Mouse (Mus musculus): ENCODE results near the gene Rcc1. TPM values are rescaled to one million over a fixed set of nuclear protein-coding genes. Genes with fewer than 3 reads are reported as not detected.

The Rcc1 gene
- total RNA-seq (2021) = 10 to 100 TPM; 12.4 to 16.9 TPM
- 4.3 TPM in 2 replicates for polyA plus RNA-seq (2012; rRNA removed)
- long read RNA-seq, transcript Rcc1-202 (10 exons, 2,285 nt) = major isoform, 7 of 14 reads
- long read RNA-seq, partial matches to known transcripts = 0 of 14 reads
- long read RNA-seq, other reads (novel, unspliced or antisense) = 4 of 14 reads

GRCm38 (mm10) chr4:132353481-132353885, at the start of gene Rcc1:
Gene Rcc1 (minus strand): TSS chr4:132353605.
- DNase-seq = peak; percentile 94

- no peak for DNase-seq
These were observed 47.6 kb upstream of the Rcc1 start for GRCm38 (mm10) chr4:132401016-132401415.

- no peak for DNase-seq
These were observed 45.5 kb upstream of the Rcc1 start for GRCm38 (mm10) chr4:132398863-132399262.

DNA sequence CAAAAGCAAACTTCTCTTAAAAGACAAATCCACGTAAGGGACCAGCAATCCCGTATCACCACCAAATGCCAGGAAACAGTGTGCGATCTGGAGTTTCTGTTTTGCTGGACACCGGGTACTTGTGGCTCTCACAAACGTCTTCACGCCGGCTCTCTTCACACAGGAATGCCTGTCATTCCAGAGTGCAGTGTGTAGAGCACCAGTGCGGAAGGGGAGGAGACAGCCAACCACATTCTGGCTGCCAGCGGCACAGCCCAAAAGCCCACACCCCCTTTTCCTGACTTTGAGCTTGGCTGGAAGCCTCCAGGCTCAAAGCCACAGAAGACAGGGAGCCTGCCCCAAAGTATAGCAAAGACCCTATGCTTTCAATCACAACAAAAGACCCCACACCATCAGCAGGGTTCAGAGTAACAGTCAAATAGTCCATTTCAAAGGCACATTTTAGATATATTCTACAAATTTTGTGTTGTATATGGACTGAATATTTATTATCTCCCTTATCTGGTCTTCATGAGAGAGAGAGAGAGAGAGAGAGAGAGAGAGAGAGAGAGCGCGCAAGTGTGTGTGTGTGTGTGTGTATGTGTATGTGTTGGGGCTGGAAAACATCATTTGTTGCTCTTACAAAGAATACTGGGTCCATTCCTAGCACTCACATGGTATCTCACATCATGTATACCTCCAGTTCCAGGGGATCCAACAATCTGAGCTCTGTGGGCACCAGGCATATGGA, 44.8 kb upstream of the Rcc1 start:
- peak; percentile 91 for DNase-seq

DNA sequence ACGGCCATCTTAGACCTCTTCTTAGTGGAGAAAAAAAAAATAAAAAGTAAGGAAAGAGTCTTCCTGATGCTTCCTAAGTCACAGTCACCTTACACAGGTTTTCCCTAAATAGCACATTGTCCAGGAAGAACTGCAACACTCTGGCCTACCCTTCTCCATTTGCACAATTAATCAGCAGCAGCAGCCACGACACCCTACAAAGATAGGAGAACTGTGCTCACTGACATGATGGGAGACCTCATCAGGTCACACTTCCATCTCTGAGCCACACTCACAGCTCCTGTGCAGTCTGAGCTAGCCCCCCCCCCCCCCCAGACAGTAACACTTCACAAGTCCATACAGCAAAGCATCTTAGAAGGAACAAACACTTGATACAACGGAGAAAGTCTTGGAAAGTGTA, 43.7 kb upstream of the Rcc1 start:
- no peak for DNase-seq

DNA sequence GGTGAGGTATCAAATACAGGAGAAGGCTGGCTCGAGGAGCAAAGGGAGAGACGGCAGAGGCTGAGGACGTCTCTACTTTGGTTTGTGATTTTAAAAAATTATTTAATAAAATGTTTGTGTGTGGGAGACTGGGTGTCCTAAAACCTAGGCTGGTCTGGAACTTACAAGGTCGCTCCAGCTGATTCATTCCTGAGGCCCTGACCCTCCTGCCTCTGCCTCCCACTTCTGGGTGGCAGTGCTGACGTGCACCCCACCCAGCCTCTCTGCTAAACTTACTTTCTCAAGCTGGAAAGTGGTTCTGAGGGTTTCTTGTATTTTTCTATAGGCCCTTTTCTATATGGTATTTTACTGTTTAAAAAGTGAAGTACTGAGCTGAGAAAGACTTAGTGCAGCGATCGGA, 42.8 kb upstream of the Rcc1 start:
- peak; percentile 81 for DNase-seq

- DNase-seq = no peak
These were observed 37.8 kb upstream of the Rcc1 start for GRCm38 (mm10) chr4:132391063-132391740.

DNA sequence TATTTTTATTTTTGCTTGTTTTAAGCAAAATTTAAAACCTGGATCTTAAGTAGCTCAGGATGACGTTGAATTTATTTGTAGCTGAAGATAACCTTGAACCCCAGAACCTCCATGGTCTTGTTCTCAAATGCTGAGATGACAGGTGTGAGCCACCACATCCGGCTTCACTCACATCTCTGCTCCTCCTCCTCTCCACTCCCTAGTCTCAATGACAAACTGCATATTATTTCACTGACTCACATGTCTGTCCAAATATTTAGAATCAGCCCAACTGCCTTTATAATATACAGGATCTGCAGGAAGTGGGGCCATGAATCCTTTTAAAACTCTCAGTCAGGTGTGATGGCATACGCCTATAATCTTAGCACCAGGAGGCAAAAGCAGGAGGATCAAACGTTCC, 35.9 kb upstream of the Rcc1 start:
- DNase-seq = no peak

DNA sequence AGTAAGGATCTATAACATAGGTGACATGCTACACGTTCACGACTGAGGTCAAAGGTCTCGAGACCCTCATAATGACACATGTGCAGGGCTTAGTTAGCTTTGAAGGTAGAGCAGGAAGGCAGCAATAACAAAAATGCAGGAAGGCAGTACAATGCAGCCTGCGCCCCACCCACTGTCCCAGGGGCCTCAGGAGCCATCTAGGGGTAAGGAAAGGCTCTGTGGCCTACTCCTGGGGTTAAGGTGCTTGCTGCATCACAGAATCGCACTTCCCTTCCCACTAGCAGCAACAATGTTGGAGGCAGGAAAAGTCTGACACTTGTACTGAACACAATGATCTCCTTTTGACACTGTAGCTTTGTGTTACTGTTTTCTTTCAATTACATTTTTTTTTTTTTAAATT, 34.2 kb upstream of the Rcc1 start:
- no peak for DNase-seq

GRCm38 (mm10) chr4:132386846-132387245, 33.4 kb upstream of the Rcc1 start:
- DNase-seq = no peak

DNA sequence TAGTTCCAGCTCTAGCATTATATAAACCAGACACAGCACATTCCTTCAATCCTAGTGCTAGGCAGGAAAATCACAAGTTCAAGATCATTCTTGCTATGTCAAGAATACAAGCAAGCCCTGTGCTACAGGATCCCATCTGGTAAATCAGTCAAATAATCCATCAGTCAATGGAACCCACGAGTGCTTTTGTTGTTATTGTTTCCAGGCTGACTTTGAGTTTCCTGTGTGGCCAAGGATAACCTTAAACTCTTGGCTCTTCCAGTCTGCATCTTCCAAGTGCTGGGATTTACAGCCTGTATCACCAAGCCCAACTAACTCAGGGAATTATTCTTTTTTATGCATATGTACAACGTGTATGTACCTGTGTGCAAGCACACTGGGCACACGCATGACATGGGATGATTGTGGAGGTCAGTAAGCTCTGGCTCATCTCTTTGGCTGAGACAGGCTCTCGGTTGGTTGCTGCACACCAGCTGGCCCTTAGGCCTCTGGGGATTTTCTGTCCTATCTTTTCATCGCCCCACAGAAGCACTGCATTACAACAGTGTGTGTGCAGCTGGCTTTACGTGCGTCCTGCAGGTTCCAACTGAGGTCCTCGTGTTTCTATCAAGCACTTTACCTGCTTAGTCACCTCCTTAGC, 32.5 kb upstream of the Rcc1 start:
- DNase-seq = no peak

GRCm38 (mm10) chr4:132383455-132383854, 30.1 kb upstream of the Rcc1 start:
- DNase-seq = no peak

GRCm38 (mm10) chr4:132382296-132382695, 28.9 kb upstream of the Rcc1 start:
- DNase-seq = no peak

DNA sequence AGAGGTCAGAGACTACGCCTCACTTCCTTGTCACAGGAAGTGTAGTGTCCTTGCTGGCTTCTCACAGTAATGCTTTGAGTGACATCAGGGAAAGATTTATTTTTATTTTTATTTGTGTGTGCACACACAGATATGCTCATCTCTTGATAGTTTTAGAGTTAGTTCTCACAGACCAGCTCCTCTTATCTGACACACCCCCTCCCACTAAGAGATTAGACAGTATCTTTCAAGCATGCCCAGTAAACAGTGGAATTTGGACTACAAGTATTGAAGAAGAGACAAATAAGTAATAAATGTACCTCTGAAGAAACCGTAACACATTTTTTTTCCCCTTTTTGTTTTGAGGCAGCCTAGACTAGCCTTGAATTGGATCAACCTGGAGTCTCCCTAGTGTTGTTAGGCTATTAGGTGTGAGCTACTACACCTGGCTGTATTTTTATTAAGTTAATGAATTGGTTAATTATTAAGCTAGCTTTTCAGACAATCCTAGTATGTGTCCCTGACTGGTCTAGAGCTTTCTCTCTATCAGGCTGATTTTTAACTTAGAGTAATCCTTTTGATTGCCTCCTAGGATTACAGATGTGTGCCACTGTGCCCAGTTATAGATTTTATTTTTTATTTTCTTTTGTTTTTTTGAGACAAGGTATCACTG, 27.7 kb upstream of the Rcc1 start:
- DNase-seq = no peak

DNA sequence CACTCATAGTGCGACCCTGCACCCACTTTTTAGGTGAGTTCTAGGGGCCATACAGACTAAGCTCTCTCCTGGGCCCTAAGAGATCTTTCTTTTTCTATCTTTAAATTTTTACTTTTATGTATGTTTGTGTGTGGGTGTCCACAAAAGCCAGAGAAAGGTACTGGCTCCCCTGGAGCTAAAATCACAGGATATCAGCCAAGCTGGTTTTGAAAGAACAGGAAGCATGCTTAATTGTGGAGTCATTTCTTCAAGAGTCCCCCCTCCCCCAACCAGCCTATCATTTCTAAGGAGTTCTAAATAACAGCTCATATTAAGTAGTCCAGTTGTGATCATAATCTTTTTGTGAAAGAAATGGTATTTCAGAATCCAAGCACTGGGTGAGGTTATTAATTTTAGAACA, 20.4 kb upstream of the Rcc1 start:
- DNase-seq = no peak

DNA sequence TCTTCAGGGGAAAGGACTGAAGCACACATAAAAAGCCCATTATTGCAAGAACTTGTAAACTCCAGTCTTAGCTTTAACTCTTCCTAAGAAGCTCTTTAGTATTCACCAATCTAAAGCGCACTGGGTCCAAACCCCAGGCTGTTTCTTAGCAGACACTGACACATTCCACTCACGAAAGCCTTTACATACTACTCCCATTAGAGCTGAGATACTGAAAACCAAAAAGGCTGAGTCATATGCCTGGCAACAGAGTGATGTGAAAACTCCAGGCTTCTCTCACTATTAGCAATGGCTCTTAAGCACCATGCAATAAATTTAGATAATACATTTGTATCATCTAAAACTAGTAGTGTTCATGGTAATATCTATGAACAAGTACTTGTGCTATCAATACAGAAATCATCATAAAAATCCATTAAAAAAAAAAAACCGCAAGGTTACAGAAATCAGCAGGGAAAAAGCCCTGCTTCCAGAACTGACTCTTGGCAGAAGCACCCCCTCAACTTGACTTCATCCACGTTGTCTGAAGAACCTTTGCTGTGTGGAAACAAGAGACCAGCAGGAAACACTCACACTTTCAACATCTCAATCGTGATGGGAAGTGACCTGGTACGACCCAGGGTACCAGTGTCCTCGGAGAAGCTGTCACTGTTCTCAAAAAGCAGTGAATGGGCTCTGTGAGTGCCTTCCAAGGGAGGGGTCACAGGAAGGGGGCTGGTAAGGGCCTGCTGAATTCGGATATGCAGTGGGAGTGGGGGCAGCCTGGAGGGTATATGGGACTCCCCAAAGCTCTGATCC, 16.7 kb upstream of the Rcc1 start:
- no peak for DNase-seq

DNA sequence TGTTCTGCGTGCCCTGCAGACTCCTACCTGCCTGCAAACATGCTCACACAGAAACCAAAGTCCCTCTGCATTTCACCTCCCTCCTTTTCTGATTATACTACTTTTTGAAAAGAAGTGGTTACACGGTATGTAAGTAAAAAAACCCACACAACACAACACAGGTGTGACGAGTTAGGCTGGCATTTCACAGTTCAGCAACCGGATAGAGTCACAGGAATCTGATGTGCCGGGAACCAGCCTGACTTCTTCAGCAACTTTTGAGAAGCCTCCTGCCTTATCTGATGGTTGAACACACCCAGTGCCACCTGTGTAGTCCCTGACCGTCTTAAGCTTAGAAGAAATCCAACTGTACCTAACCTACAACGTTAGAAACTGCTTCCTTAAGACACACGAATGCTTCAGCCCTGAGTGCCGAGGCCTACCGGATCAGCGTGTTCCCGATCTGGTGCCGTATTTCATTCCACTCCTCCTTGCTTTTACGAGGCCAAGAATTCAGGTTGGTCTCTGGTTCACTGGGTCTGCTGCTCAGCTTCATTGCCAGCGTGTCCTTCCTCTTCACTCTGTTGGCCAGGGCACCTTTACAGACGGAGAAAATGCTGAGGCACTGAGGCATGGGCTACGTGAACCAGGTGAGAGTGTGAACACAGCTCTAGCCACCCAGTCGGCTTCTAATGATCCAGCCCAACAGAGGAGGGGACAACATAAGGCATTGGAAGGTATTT, 14.2 kb upstream of the Rcc1 start:
- no peak for DNase-seq

DNA sequence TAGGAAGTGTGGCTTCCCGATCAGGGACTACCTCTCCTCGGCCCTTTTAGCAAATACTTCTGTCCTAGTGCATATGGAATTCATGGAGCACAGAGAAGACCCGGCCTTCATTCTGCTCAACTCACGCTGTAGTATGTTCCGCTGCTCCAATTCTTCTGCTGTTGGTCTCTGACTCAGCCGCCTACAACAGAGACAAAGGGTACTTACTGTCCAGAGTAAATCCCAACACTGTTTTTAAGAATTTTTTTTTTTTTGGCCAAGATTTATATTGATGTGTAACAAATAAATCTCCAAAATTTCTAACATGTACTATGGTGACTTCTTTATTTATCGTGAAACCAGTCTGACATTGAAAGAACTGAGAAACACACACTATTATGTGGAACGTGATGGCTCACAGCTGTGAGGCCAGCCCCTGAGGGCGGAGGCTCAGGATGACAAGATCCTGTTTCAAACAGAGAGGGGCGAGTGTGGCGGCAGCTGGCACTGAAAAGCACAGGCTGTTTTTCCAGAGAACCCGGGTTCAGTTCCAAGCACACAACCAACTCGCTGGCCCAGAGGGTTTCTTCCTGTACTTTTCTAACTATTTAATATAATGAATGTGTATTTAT, 12.2 kb upstream of the Rcc1 start:
- no peak for DNase-seq

DNA sequence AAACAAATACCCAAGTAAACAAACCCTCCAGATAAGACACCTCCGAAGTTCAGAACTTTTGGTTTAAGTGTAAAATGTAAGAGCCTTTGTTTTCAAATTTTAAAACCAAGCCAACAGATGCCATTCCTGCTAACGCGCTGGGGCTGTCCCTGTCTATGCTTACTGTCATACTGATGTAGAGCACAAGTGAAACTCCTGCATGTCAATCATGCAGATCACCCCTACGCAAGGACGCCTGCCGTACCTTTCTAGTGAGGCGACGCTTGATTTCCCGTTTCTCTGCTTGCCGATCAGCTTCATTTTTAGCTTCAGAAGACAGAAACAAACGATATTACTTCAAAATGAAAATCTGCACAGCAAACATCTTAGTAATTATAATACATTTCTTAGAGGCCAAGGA, 10.1 kb upstream of the Rcc1 start:
- no peak for DNase-seq

- DNase-seq = no peak
These were observed 6.1 kb upstream of the Rcc1 start for GRCm38 (mm10) chr4:132359510-132359909.

DNA sequence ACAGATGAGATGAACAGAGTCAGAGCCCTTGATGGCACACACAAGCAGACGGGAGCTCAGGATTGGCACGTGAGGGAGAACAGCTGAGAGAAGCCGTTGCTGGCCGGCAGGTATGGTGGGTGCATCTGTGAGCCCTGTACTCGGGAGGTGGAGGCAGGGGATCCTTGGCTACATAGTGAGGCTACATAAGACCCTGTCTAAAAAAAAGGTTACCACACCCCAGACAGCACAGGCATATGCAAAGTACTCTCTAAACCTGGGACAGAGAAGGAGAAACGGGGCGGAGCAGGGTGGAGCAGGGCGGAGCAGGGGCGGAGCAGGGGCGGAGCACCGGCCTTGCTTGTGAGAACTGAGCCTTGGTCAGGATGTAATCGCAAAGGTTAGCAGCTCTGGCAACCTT, 2.8 kb upstream of the Rcc1 start:
- DNase-seq = peak; percentile 75
